Mouse (Mus musculus): ENCODE measurements around the gene Tns3. TPM values are rescaled to one million over a fixed set of nuclear protein-coding genes. Genes with fewer than 3 reads are reported as not detected.

Gene Tns3
- polyA plus RNA-seq, 1 experiment from 2014 or later, result 3.6 TPM

- no peak for TF ChIP-seq EP300 (IDR thresholded peaks at IDR 0.05; ENCODE audit: low read depth)
- ATAC-seq, result no peak
- H3K36me3 ChIP-seq (replicated peaks; ENCODE audit: insufficient read depth, low read length), result no peaks in the 10 kb centered on the region
- H3K4me2 ChIP-seq (ENCODE audit: low read depth, low read length), result no peak overlapping the region
- WGBS (ENCODE audit: insufficient replicate concordance), result 61% methylated on average over 12 of the region's 12 CpGs
- H3K4me3 ChIP-seq (ENCODE audit: low read depth, low read length), result no peak overlapping the region
- H3K4me1 ChIP-seq (ENCODE audit: insufficient read depth), result peaks cover 29% of the 10 kb centered on the region
- no peaks in the 10 kb centered on the region for H3K27me3 ChIP-seq (ENCODE audit: insufficient read depth, low read length)
- H3K9ac ChIP-seq (replicated peaks), result no peak overlapping the region
- no peaks in the 10 kb centered on the region for H3K9me3 ChIP-seq (ENCODE audit: low read length)
- DNase-seq, result no peak
- no peak overlapping the region for H3K27ac ChIP-seq (ENCODE audit: low read depth)
These were observed 7.6 kb downstream of the Tns3 start for GRCm38 (mm10) chr11:8656448-8657393.

GRCm38 (mm10) chr11:8653800-8654295 is 10.5 kb downstream of the Tns3 start:
- Histone ChIP-seq H3K27ac (ENCODE audit: low read depth) (no peak overlapping the region), H3K4me3 (ENCODE audit: low read depth, low read length) (no peak overlapping the region), H3K27me3 (ENCODE audit: insufficient read depth, low read length) (no peaks in the 10 kb centered on the region), H3K4me2 (ENCODE audit: low read depth, low read length) (no peak overlapping the region), H3K9ac (replicated peaks) (no peak overlapping the region), H3K36me3 (replicated peaks; ENCODE audit: insufficient read depth, low read length) (no peaks in the 10 kb centered on the region), H3K4me1 (ENCODE audit: insufficient read depth) (peaks cover 21% of the 10 kb centered on the region), H3K9me3 (ENCODE audit: low read length) (no peaks in the 10 kb centered on the region)
- 77% methylated on average over 13 of the region's 13 CpGs for WGBS (ENCODE audit: insufficient replicate concordance)
- DNase-seq (no peak), ATAC-seq (no peak)
- TF ChIP-seq EP300 (IDR thresholded peaks at IDR 0.05; ENCODE audit: low read depth) (no peak), CTCF (IDR thresholded peaks at IDR 0.05; ENCODE audit: low read depth) (no peak)

- WGBS (ENCODE audit: insufficient replicate concordance), result 65% methylated on average over 10 of the region's 10 CpGs
These were observed 11.3 kb downstream of the Tns3 start for GRCm38 (mm10) chr11:8652792-8653645.

GRCm38 (mm10) chr11:8652116-8652714 is 12.1 kb downstream of the Tns3 start:
- 76% methylated on average over 10 of the region's 10 CpGs for WGBS (ENCODE audit: insufficient replicate concordance)
- no peak overlapping the region for H3K27ac ChIP-seq (ENCODE audit: low read depth)
- TF ChIP-seq CTCF (IDR thresholded peaks at IDR 0.05; ENCODE audit: low read depth), result no peak
- no peak for TF ChIP-seq EP300 (IDR thresholded peaks at IDR 0.05; ENCODE audit: low read depth)
- DNase-seq (no peak), ATAC-seq (no peak)
- no peaks in the 10 kb centered on the region for H3K9me3 ChIP-seq (ENCODE audit: low read length)
- H3K4me2 ChIP-seq (ENCODE audit: low read depth, low read length), result no peak overlapping the region
- H3K4me3 ChIP-seq (ENCODE audit: low read depth, low read length), result no peak overlapping the region
- peaks cover 17% of the 10 kb centered on the region for H3K4me1 ChIP-seq (ENCODE audit: insufficient read depth)
- no peaks in the 10 kb centered on the region for H3K27me3 ChIP-seq (ENCODE audit: insufficient read depth, low read length)
- H3K36me3 ChIP-seq (replicated peaks; ENCODE audit: insufficient read depth, low read length), result no peaks in the 10 kb centered on the region
- H3K9ac ChIP-seq (replicated peaks), result no peak overlapping the region

More at GRCm38 (mm10) chr11:8652792-8653645, 11.3 kb downstream of the Tns3 start:
- ATAC-seq (no peak), DNase-seq (no peak)
- TF ChIP-seq EP300 (IDR thresholded peaks at IDR 0.05; ENCODE audit: low read depth) (no peak), CTCF (IDR thresholded peaks at IDR 0.05; ENCODE audit: low read depth) (peak; percentile 21; the same call in 1 of the 2 replicates)
- H3K36me3 ChIP-seq (replicated peaks; ENCODE audit: insufficient read depth, low read length), result no peaks in the 10 kb centered on the region
- no peak overlapping the region for H3K4me3 ChIP-seq (ENCODE audit: low read depth, low read length)
- H3K4me2 ChIP-seq (ENCODE audit: low read depth, low read length), result no peak overlapping the region
- H3K9me3 ChIP-seq (ENCODE audit: low read length), result no peaks in the 10 kb centered on the region
- no peak overlapping the region for H3K27ac ChIP-seq (ENCODE audit: low read depth)
- H3K27me3 ChIP-seq (ENCODE audit: insufficient read depth, low read length), result no peaks in the 10 kb centered on the region
- H3K9ac ChIP-seq (replicated peaks), result no peak overlapping the region
- H3K4me1 ChIP-seq (ENCODE audit: insufficient read depth), result peaks cover 18% of the 10 kb centered on the region

- WGBS (ENCODE audit: insufficient replicate concordance), result 79% methylated on average over 10 of the region's 10 CpGs
- ATAC-seq (no peak), DNase-seq (no peak)
- no peaks in the 10 kb centered on the region for H3K27me3 ChIP-seq (ENCODE audit: insufficient read depth, low read length)
- peaks cover 12% of the 10 kb centered on the region for H3K4me1 ChIP-seq (ENCODE audit: insufficient read depth)
- H3K27ac ChIP-seq (ENCODE audit: low read depth), result no peak overlapping the region
- no peaks in the 10 kb centered on the region for H3K36me3 ChIP-seq (replicated peaks; ENCODE audit: insufficient read depth, low read length)
- no peaks in the 10 kb centered on the region for H3K9me3 ChIP-seq (ENCODE audit: low read length)
- H3K4me2 ChIP-seq (ENCODE audit: low read depth, low read length), result no peak overlapping the region
- H3K4me3 ChIP-seq (ENCODE audit: low read depth, low read length), result no peak overlapping the region
- no peak for TF ChIP-seq EP300 (IDR thresholded peaks at IDR 0.05; ENCODE audit: low read depth)
- no peak for TF ChIP-seq CTCF (IDR thresholded peaks at IDR 0.05; ENCODE audit: low read depth)
- no peak overlapping the region for H3K9ac ChIP-seq (replicated peaks)
These were observed 12.8 kb downstream of the Tns3 start for GRCm38 (mm10) chr11:8651448-8652035.

All from liver, postnatal 0 days (tissue).